Mouse (Mus musculus) forebrain, embryonic 13.5 days (tissue): Measurements from ENCODE around the gene Card14. TPM values are rescaled to one million over a fixed set of nuclear protein-coding genes. Genes with fewer than 3 reads are reported as not detected.

Experiments used
- ATAC-seq: fragments of 200-750 bp; cut with Nextera tagmentation; 2 replicates; pipeline ENCODE4 v1.8.0; 2017
- H3K27ac ChIP-seq: fragments of 300-500 bp; sonication (generic); 2 replicates; pipeline ENCODE4 v1.5.1; 2015; ENCODE audit warnings: inconsistent platforms, mild to moderate bottlenecking, moderate library complexity
- H3K27me3 ChIP-seq: fragments of 300-500 bp; sonication (generic); 2 replicates; pipeline ENCODE4 v1.6.1; 2015; ENCODE audit warnings: mild to moderate bottlenecking, inconsistent platforms
- H3K36me3 ChIP-seq: fragments of 300-500 bp; sonication (generic); 2 replicates; pipeline ENCODE4 v1.6.1; 2015; ENCODE audit warnings: mild to moderate bottlenecking, inconsistent platforms; ENCODE audit not compliant: poor library complexity, severe bottlenecking
- H3K4me1 ChIP-seq: fragments of 300-500 bp; sonication (generic); 2 replicates; pipeline ENCODE4 v1.6.1; 2015; ENCODE audit warnings: inconsistent platforms
- H3K4me2 ChIP-seq: fragments of 300-500 bp; sonication (generic); 2 replicates; pipeline ENCODE4 v1.6.1; 2015; ENCODE audit warnings: inconsistent platforms, mild to moderate bottlenecking, moderate library complexity
- H3K4me3 ChIP-seq: fragments of 300-500 bp; sonication (generic); 2 replicates; pipeline ENCODE4 v1.5.1; 2015; ENCODE audit warnings: mild to moderate bottlenecking, inconsistent platforms
- H3K9ac ChIP-seq: fragments of 300-500 bp; sonication (generic); 2 replicates; pipeline ENCODE4 v1.6.1; 2015; ENCODE audit warnings: mild to moderate bottlenecking, inconsistent platforms
- H3K9me3 ChIP-seq: fragments of 300-500 bp; sonication (generic); replicated peaks from 2 replicates; pipeline ENCODE4 v1.6.1; 2016; ENCODE audit warnings: inconsistent platforms
- WGBS: fragments of 180-500 bp; shearing (Covaris S2); methylation state at CpG from one replicate; pipeline ENCODE4 v1.1.7; 2015; 5-methylcytosine and 5-hydroxymethylcytosine counted together
- polyA plus RNA-seq: library from polyadenylated mRNA; unstranded; fragments of >200 nt; fragmentation: Nextera tagmentation; extraction: Ambion mirVana; gene quantifications from 2 replicates; pipeline ENCODE4 v1.2.1, GENCODE M21; 2015

Card14 gene
- polyA plus RNA-seq, 1 experiment from 2014 or later, result not detected

DNA sequence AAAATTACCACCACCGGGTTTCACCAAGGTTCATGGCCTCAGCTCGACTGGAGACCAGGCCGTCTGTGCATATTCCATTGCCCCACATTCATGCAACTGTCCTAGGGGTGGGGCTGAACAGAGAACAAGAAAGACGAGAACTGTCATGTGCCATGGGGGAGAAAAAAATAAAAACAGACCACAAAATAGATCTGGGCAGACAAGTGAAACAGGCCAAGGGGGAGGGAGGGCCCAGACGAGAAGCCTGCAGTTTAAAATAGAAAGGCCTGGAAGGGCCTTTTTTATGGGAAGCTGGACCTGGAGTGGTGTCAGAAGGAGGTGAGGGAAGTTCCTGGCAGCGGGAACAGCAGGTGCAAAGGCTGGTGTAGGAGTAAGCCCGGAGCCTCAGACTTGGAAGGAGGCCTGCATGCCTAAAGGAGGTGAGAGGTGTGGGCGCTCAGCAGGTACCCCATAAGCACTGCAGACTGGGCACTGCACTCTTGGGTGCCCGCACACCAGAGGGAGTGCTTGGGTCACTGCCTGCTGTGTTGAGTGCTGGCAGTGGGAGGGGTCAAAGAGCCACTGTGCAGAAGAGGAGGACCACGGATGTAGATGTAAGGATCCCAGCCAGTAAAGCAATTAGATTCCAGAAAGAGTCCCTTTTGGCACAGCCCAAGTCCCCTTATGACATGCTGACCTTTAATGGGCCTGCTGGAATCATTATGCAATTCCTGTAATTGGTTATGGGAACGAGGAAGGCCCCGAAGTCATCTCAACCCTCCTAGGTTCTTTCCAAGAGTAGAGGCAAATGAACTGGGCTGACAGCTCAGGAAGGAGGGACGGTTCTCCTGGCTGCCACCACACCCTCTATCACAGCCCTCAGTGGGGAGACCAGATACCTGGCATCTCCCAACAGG is 558 bp upstream of the Card14 start:
- Histone ChIP-seq H3K4me1 (no peaks in the 10 kb centered on the region), H3K4me2 (no peak overlapping the region), H3K4me3 (no peak overlapping the region), H3K27me3 (peaks cover 17% of the 10 kb centered on the region), H3K36me3 (no peaks in the 10 kb centered on the region), H3K27ac (no peak overlapping the region), H3K9me3 (no peaks in the 10 kb centered on the region), H3K9ac (no peak overlapping the region)
- 64% methylated on average over 13 of the region's 13 CpGs for WGBS
- ATAC-seq, result no peak

DNA sequence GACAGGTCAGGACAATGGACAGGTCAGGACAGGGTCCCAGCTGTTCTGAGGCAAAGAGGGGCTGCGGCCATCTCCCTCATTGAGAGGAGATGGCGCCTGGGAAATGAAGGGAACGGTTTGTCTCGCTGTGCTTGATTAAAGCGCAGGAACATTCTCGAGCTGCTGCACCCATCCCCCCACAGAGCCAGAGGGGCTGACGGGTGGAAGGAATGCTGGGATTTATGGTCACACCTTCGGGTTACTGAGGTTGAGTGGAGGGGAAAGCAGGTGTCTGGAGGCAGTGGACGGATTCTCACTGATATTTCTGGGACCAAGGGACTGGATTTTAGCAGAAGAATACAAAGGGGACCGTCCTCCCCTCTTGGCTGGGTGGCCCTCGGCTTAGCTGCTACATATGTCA is 348 bp downstream of the Card14 start:
- H3K4me1 ChIP-seq, result no peaks in the 10 kb centered on the region
- 31% methylated on average over 11 of the region's 11 CpGs for WGBS
- no peak overlapping the region for H3K4me3 ChIP-seq
- H3K9me3 ChIP-seq, result no peaks in the 10 kb centered on the region
- H3K36me3 ChIP-seq, result no peaks in the 10 kb centered on the region
- no peak overlapping the region for H3K9ac ChIP-seq
- no peak for ATAC-seq
- peaks cover 17% of the 10 kb centered on the region for H3K27me3 ChIP-seq
- no peak overlapping the region for H3K27ac ChIP-seq
- no peak overlapping the region for H3K4me2 ChIP-seq

DNA sequence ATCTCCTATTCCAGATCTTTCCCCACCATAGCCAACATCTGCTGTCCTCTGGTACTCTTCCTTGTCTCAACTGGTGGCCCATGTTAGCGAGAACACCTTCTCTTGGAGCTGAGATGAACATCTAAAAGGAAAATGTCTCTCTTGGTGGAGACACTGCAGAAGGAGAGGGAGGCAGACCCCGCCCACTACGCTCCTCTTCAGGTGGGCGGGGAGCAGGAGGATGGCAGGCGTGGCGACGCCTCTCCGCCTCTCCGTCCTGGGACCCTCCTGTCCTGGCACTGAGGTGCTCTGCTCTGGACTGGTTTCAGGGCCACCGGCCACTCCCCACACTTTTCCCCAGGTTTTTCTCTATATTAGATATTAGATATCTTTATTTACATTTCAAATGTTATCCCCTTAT is 3.1 kb downstream of the Card14 start:
- WGBS, result 12% methylated on average over 10 of the region's 10 CpGs
- Histone ChIP-seq H3K36me3 (no peaks in the 10 kb centered on the region), H3K4me3 (no peak overlapping the region), H3K9me3 (no peaks in the 10 kb centered on the region), H3K9ac (no peak overlapping the region), H3K4me1 (no peaks in the 10 kb centered on the region), H3K27me3 (peaks cover 6% of the 10 kb centered on the region), H3K4me2 (no peak overlapping the region), H3K27ac (no peak overlapping the region)
- no peak for ATAC-seq

DNA sequence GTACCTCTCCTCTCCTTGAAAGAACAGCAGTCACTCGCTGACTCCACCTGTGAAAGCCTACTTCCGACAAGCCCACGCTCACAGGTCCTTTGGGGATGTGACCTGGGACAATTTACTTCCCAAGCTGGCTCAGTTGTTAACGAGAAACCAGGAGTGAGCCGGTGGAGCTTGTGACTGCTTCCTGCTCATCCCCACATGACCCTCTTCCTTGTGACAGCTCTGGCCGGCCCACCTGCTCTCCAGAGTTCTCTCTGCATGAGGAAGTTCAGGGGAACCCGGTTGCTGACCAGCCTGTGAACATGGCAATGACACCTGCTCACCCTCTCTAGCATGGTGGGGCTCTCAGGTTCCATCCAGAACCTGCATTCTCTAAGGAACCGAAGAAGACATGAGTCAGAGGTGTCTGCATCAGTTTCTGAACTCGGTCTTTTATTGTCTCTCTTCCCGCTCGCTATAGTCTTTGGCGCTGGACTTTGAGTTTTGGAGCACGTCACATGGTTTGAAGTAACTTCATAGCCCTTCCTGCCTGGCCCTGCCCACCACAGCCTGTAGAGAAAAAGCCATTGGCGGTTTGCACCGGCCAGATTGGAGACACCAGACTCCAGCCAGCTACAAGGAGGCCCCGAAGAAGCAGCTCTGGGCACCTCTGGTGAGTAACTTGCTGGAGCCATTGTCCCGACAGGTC is 6.8 kb downstream of the Card14 start:
- H3K4me2 ChIP-seq, result no peak overlapping the region
- H3K4me3 ChIP-seq, result no peak overlapping the region
- no peak overlapping the region for H3K9ac ChIP-seq
- 80% methylated on average over 17 of the region's 17 CpGs for WGBS
- no peaks in the 10 kb centered on the region for H3K9me3 ChIP-seq
- no peak overlapping the region for H3K27ac ChIP-seq
- H3K27me3 ChIP-seq, result peaks cover 3% of the 10 kb centered on the region
- no peaks in the 10 kb centered on the region for H3K4me1 ChIP-seq
- H3K36me3 ChIP-seq, result no peaks in the 10 kb centered on the region
- ATAC-seq, result no peak

DNA sequence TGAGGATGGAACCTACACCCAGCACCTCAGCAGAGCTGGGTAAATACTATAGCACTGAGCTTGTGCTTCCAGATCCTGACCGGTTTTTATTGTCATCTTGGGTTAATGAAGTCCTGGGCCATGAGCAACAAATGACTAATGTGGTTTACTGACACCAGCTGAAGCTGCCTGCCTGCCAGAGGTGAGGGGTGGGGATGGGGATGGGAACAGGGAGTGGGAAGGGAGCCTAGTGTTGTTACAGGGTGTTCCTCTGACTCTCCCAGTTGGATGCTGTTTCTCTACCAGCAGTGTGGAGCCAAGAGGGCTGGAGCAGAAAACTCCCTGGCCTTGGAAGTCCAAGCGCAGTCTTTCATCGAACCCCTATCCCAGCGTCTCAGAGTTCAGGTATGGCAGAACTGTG is 9.2 kb downstream of the Card14 start:
- H3K4me3 ChIP-seq, result no peak overlapping the region
- H3K27ac ChIP-seq, result no peak overlapping the region
- no peaks in the 10 kb centered on the region for H3K4me1 ChIP-seq
- WGBS, result 76% methylated on average over 4 of the region's 4 CpGs
- H3K27me3 ChIP-seq, result no peaks in the 10 kb centered on the region
- H3K9ac ChIP-seq, result no peak overlapping the region
- no peak for ATAC-seq
- H3K36me3 ChIP-seq, result no peaks in the 10 kb centered on the region
- no peak overlapping the region for H3K4me2 ChIP-seq
- H3K9me3 ChIP-seq, result no peaks in the 10 kb centered on the region

DNA sequence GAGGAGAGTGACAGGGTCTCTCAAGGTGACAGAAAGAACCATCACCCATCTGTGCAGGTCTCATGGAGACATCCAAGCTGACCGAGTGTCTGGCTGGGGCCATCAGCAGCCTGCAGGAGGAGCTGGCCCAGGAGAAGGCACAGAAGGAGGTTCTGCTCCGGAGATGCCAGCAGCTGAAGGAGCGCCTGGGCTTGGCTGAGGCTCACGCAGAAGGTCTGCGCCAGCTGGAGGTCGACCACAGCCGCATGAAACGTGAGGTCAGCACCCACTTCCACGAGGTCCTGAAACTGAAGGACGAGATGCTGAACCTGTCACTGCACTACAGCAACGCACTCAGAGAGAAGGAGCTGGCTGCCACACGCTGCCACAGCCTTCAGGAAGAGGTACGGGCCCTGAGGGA is 15.0 kb downstream of the Card14 start:
- no peak overlapping the region for H3K27ac ChIP-seq
- H3K27me3 ChIP-seq, result no peaks in the 10 kb centered on the region
- no peak overlapping the region for H3K9ac ChIP-seq
- no peaks in the 10 kb centered on the region for H3K4me1 ChIP-seq
- no peaks in the 10 kb centered on the region for H3K36me3 ChIP-seq
- no peak for ATAC-seq
- H3K9me3 ChIP-seq, result peaks cover 4% of the 10 kb centered on the region; the same call in 1 of the 2 replicates
- H3K4me3 ChIP-seq, result no peak overlapping the region
- 81% methylated on average over 13 of the region's 13 CpGs for WGBS
- H3K4me2 ChIP-seq, result no peak overlapping the region

DNA sequence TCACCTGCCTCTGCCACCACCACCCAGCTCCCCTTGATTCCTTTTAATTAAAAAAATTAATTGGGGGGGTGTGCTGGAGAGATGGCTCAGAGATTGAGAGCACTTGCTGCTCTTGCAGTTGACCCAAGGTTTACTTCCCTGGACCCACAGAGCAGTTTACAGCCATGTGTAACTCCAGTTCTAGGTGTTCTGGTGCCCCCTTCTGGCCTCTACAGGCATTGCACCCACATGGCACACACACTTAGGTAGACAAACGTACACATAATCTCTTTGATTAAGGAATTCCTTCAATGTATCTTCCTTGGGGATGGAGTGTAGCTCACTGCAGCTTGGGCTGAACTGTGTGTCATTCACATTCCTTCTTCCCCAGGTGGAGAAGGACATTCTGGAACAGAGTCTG is 17.5 kb downstream of the Card14 start:
- Histone ChIP-seq H3K4me1 (no peaks in the 10 kb centered on the region), H3K27me3 (no peaks in the 10 kb centered on the region), H3K4me3 (no peak overlapping the region), H3K9me3 (peaks cover 4% of the 10 kb centered on the region; the same call in 1 of the 2 replicates), H3K27ac (no peak overlapping the region), H3K9ac (no peak overlapping the region), H3K36me3 (no peaks in the 10 kb centered on the region), H3K4me2 (no peak overlapping the region)
- 79% methylated on average over 1 of the region's 1 CpGs for WGBS
- ATAC-seq, result no peak

DNA sequence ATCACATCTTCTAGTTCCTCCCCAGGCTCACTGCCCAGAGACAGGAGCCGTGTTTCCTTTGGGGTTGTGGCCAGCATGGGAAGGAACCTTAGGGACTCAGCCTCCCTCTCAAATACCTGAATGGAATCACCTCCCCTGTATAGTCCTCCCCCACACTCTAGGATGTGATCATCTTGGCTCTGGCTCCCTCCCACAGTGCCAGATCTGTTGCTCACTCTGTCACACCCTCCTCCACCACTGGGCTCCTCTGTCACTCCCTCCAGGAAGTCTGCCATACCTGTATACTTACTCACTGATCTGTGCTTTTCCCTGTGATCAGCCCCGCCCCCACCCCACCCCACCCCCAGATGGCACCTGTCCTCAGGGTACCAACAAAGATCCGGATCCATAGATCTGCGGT is 23.0 kb downstream of the Card14 start:
- Histone ChIP-seq H3K27ac (no peak overlapping the region), H3K4me3 (no peak overlapping the region), H3K36me3 (no peaks in the 10 kb centered on the region), H3K27me3 (peaks cover 4% of the 10 kb centered on the region; the same call in 1 of the 2 replicates), H3K9ac (no peak overlapping the region), H3K9me3 (no peaks in the 10 kb centered on the region), H3K4me2 (no peak overlapping the region), H3K4me1 (no peaks in the 10 kb centered on the region)
- no peak for ATAC-seq
- WGBS, result 63% methylated on average over 4 of the region's 4 CpGs

DNA sequence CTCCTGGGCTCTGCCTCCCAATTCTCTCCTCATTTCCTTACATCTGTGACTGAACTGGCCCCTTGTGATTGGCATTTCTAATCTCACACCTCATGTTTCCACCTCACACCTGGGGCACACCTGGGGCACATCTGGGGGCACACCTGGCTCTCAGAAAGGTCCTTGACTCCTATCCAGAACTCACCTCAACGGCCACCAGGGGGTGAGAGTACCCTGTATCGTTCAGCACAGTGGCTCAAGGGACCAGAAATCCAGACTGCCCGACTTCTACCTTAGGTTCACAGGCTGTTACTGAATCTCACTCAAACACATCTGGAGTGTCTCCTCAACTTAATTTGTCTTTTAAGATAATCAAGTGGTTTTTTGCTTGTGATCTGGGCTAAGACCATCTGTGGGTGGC is 24.4 kb downstream of the Card14 start:
- Histone ChIP-seq H3K27ac (no peak overlapping the region), H3K4me3 (no peak overlapping the region), H3K4me2 (no peak overlapping the region), H3K9me3 (no peaks in the 10 kb centered on the region), H3K27me3 (peaks cover 4% of the 10 kb centered on the region; the same call in 1 of the 2 replicates), H3K36me3 (no peaks in the 10 kb centered on the region), H3K4me1 (no peaks in the 10 kb centered on the region), H3K9ac (no peak overlapping the region)
- 39% methylated on average over 3 of the region's 3 CpGs for WGBS
- ATAC-seq, result no peak

DNA sequence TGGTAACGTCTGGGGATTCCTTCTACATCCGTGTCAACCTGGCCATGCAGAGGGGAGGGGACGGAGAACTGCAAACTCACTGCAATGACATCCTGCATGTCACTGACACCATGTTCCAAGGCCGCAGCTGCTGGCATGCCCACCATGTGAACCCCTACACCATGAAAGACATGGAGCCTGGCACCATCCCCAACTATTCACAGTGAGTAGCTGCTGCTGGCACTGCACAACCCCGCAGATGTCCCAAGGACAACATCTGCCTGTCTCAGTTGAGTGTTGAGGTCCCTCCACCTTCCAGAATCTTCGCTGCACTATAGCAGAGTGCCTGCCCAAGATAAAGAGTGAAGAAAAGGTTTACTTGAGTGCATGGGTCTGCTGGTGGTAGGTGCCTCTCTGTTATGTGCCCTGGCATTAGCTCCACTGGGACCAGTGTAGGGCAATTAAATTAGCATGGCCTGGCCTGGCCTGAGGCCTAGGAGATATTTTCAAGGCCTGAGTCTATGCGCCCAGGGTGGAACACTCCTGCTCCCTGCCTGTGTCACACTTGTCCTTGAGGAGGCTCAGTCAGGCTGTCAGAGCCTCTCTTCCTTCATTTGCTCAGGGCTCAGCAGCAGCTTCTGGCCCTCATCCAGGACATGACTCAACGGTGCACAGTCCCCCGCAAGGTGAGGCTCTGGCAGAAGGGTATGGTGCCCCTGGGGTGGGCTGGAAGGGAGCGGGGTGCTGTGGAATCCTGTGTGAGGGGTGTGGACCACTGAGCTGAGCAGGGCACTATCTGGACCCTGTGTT is 30.9 kb downstream of the Card14 start:
- no peaks in the 10 kb centered on the region for H3K9me3 ChIP-seq
- no peak overlapping the region for H3K4me3 ChIP-seq
- no peaks in the 10 kb centered on the region for H3K4me1 ChIP-seq
- no peak for ATAC-seq
- no peaks in the 10 kb centered on the region for H3K36me3 ChIP-seq
- H3K4me2 ChIP-seq, result no peak overlapping the region
- H3K9ac ChIP-seq, result no peak overlapping the region; the same call in 1 of the 2 replicates
- H3K27ac ChIP-seq, result no peak overlapping the region
- no peaks in the 10 kb centered on the region for H3K27me3 ChIP-seq
- 77% methylated on average over 10 of the region's 10 CpGs for WGBS

DNA sequence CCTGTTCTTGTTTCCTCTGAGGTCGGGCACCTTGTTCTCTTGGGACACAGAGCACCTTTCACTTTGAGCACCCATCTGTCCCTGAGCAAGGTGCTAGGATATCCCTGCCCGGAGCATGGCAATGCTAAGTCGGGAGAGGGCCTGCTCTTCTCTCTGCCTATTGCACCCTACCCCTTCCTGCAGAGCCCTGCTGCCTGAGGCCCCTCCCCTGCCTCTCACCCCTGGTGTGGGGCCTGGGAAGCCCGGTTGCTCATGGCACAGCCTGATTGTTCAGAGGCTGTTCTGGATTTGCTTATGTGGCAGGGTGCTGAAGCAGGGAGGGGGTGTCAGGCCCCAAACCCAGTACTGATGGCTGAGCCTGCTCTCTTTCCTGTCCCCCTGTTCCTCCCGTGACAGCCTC is 31.6 kb downstream of the Card14 start:
- no peak for ATAC-seq
- H3K27ac ChIP-seq, result no peak overlapping the region
- WGBS, result 51% methylated on average over 5 of the region's 5 CpGs
- no peak overlapping the region for H3K9ac ChIP-seq
- H3K4me2 ChIP-seq, result no peak overlapping the region
- H3K27me3 ChIP-seq, result no peaks in the 10 kb centered on the region
- H3K4me1 ChIP-seq, result no peaks in the 10 kb centered on the region
- H3K36me3 ChIP-seq, result no peaks in the 10 kb centered on the region
- no peaks in the 10 kb centered on the region for H3K9me3 ChIP-seq
- H3K4me3 ChIP-seq, result no peak overlapping the region

DNA sequence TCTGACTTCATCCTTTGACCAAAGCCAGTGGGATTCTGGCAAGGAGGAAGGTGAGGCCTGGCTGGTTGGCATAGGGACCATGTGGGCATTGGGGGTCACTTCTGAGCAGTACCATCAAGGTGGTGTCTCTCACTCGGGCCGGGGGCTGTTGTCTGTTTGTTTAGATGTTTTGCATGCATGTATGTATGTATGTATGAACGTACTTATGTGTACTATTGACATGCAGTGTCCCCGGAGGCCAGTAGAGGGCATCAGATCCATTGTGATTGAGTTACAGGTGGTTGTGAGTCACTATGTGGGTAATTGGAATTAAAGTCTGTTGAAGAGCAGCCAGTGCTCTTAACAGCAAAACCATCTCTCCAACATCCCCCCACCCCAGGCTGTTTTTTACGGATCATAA is 32.1 kb downstream of the Card14 start:
- Histone ChIP-seq H3K4me2 (no peak overlapping the region), H3K4me1 (no peaks in the 10 kb centered on the region), H3K27ac (no peak overlapping the region), H3K9me3 (no peaks in the 10 kb centered on the region), H3K27me3 (no peaks in the 10 kb centered on the region), H3K36me3 (no peaks in the 10 kb centered on the region), H3K9ac (no peak overlapping the region), H3K4me3 (no peak overlapping the region)
- WGBS, result 6% methylated on average over 5 of the region's 5 CpGs
- ATAC-seq, result no peak
